Mouse (Mus musculus) liver, postnatal 0 days (tissue): ENCODE measurements around the gene Macrod2. TPM values are rescaled to one million over a fixed set of nuclear protein-coding genes. Genes with fewer than 3 reads are reported as not detected.

Experiments
- ATAC-seq: fragments of 200-750 bp; cut with Nextera tagmentation; 2 replicates; pipeline ENCODE4 v1.8.0; 2017; ENCODE audit warnings: mild to moderate bottlenecking, moderate library complexity
- DNase-seq: peaks from one replicate; pipeline ENCODE4 v3.0.0-alpha.2; 2016
- H3K27ac ChIP-seq: fragments of 300-500 bp; sonication (generic); 2 replicates; pipeline ENCODE4 v1.5.1; 2014; ENCODE audit warnings: antibody characterized with exemption, moderate library complexity, mild to moderate bottlenecking, low read depth
- H3K27me3 ChIP-seq: fragments of 300-500 bp; sonication (generic); 2 replicates; pipeline ENCODE4 v1.6.1; 2014; ENCODE audit warnings: low read length, control low read depth, mixed read lengths; ENCODE audit not compliant: insufficient read depth
- H3K36me3 ChIP-seq: fragments of 300-500 bp; sonication (generic); replicated peaks from 2 replicates; pipeline ENCODE4 v1.6.1; 2014; ENCODE audit warnings: mild to moderate bottlenecking, control low read depth, low read length, moderate library complexity, mixed read lengths; ENCODE audit not compliant: insufficient read depth
- H3K4me1 ChIP-seq: fragments of 300-500 bp; sonication (generic); 2 replicates; pipeline ENCODE4 v1.6.1; 2014; ENCODE audit warnings: antibody characterized with exemption, mild to moderate bottlenecking, control low read depth; ENCODE audit not compliant: insufficient read depth
- H3K4me2 ChIP-seq: fragments of 300-500 bp; sonication (generic); 2 replicates; pipeline ENCODE4 v1.6.1; 2014; ENCODE audit warnings: low read depth, mild to moderate bottlenecking, low read length, moderate library complexity, mixed read lengths
- H3K4me3 ChIP-seq: fragments of 300-500 bp; sonication (generic); 2 replicates; pipeline ENCODE4 v1.5.1; 2014; ENCODE audit warnings: low read depth, low read length
- H3K9ac ChIP-seq: fragments of 300-500 bp; sonication (generic); replicated peaks from 2 replicates; pipeline ENCODE4 v1.6.1; 2014; ENCODE audit warnings: mild to moderate bottlenecking, moderate library complexity
- H3K9me3 ChIP-seq: fragments of 300-500 bp; sonication (generic); 2 replicates; pipeline ENCODE4 v1.6.1; 2016; ENCODE audit warnings: mild to moderate bottlenecking, control low read depth, low read length, mixed read lengths
- CTCF ChIP-seq: sonication (generic); IDR thresholded peaks from 2 replicates; pipeline ENCODE4 v1.5.1; 2016; ENCODE audit warnings: antibody characterized with exemption, low read depth
- EP300 ChIP-seq: IDR thresholded peaks from 2 replicates; pipeline ENCODE4 v1.6.1; 2016; ENCODE audit warnings: antibody characterized with exemption, low read depth, mild to moderate bottlenecking
- WGBS: fragments of 180-500 bp; shearing (Covaris S2); extraction: QIAGEN DNeasy Blood & Tissue Kit; methylation state at CpG from one replicate; pipeline ENCODE4 v1.1.7; 2014; ENCODE audit not compliant: insufficient replicate concordance; 5-methylcytosine and 5-hydroxymethylcytosine counted together
- polyA plus RNA-seq: library from polyadenylated mRNA; unstranded; fragments of >200 nt; fragmentation: Nextera tagmentation; extraction: Ambion mirVana; gene quantifications from 2 replicates; pipeline ENCODE4 v1.2.1, GENCODE M21; 2015

The Macrod2 gene
- polyA plus RNA-seq, 1 experiment from 2014 or later: 9.3 TPM

GRCm38 (mm10) chr2:141913894-141914293 is 1518.8 kb downstream of the Macrod2 start:
- Histone ChIP-seq H3K9ac (no peak overlapping the region), H3K27ac (no peak overlapping the region), H3K4me2 (no peak overlapping the region), H3K4me3 (no peak overlapping the region), H3K9me3 (no peaks in the 10 kb centered on the region), H3K27me3 (no peaks in the 10 kb centered on the region), H3K4me1 (no peaks in the 10 kb centered on the region), H3K36me3 (no peaks in the 10 kb centered on the region)
- 72% methylated on average over 6 of the region's 6 CpGs for whole genome bisulfite sequencing
- DNase-seq: no peak
- TF ChIP-seq EP300: no peak
- no peak for TF ChIP-seq CTCF
- no peak for ATAC-seq

DNA sequence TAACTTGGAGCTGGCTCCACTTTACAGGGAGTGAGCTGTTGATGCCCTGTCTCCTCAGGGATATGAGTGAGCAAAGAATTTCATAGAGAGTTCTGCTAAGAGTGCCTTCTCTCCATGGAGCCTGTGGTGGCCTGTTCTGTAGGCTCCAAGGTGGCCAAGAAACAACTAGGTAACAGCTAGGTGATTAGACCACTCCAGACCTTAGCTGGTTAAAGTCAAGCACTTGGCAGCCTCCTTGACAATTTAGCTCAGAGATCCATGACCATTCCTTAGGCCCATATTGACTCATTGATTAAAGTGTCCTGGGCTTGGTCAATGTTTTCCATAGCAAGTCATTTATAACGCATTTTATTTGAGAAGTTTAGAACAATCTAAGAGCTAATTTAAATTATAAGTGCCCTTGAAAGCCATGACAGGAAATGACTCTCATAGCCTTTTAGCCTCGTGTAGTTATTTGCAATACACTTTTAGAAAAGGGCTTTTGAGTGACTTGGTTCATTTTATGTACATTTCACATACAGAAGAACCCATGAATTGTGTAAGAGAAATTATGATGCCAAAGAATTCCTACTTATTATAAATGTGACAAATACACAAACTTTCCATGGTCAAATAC is 1525.4 kb downstream of the Macrod2 start:
- H3K9me3 ChIP-seq: no peaks in the 10 kb centered on the region
- no peak overlapping the region for H3K4me2 ChIP-seq
- no peak overlapping the region for H3K9ac ChIP-seq
- no peak overlapping the region for H3K4me3 ChIP-seq
- DNase-seq (no peak), ATAC-seq (no peak)
- no peaks in the 10 kb centered on the region for H3K4me1 ChIP-seq
- TF ChIP-seq CTCF: no peak
- no peaks in the 10 kb centered on the region for H3K36me3 ChIP-seq
- no peaks in the 10 kb centered on the region for H3K27me3 ChIP-seq
- WGBS: 60% methylated on average over 2 of the region's 2 CpGs
- no peak overlapping the region for H3K27ac ChIP-seq

DNA sequence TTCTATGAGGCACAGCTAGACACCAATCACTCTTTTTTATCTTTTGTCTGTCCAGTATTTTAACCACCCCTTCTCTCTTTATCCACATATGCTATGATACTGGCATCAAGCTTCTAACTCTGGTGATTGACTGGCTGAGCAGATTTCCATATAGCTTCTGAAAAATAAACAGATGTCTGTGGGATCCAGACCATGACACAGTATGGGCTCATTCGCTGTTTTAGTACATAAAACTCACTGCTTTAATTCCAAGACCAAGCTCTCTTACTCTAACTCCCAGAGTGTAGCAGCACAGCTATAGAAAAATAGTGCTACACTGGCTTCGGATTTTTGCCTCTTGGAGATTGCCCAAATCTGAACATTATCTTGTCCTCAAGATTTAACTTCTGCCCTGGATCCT is 1540.0 kb downstream of the Macrod2 start:
- H3K9me3 ChIP-seq: no peaks in the 10 kb centered on the region
- H3K36me3 ChIP-seq: no peaks in the 10 kb centered on the region
- H3K27me3 ChIP-seq: no peaks in the 10 kb centered on the region
- no peak for TF ChIP-seq EP300
- TF ChIP-seq CTCF: no peak
- 74% methylated on average over 2 of the region's 2 CpGs for WGBS
- H3K4me1 ChIP-seq: no peaks in the 10 kb centered on the region
- no peak overlapping the region for H3K4me2 ChIP-seq
- DNase-seq (no peak), ATAC-seq (no peak)
- H3K27ac ChIP-seq: no peak overlapping the region
- no peak overlapping the region for H3K4me3 ChIP-seq
- no peak overlapping the region for H3K9ac ChIP-seq

- ATAC-seq: no peak
- WGBS: 70% methylated on average over 1 of the region's 1 CpGs
- DNase-seq: no peak
- Histone ChIP-seq H3K9me3 (no peaks in the 10 kb centered on the region), H3K27ac (no peak overlapping the region), H3K4me3 (no peak overlapping the region), H3K36me3 (no peaks in the 10 kb centered on the region), H3K27me3 (no peaks in the 10 kb centered on the region), H3K4me1 (no peaks in the 10 kb centered on the region), H3K4me2 (no peak overlapping the region), H3K9ac (no peak overlapping the region)
- TF ChIP-seq EP300 (no peak), CTCF (no peak)
Measured at GRCm38 (mm10) chr2:141954795-141955194, 1559.7 kb downstream of the Macrod2 start.

- H3K4me3 ChIP-seq: no peak overlapping the region
- H3K36me3 ChIP-seq: no peaks in the 10 kb centered on the region
- H3K27me3 ChIP-seq: no peaks in the 10 kb centered on the region
- no peak overlapping the region for H3K27ac ChIP-seq
- ATAC-seq (no peak), DNase-seq (no peak)
- no peak overlapping the region for H3K4me2 ChIP-seq
- H3K9me3 ChIP-seq: no peaks in the 10 kb centered on the region
- WGBS: 43% methylated on average over 3 of the region's 3 CpGs
- no peaks in the 10 kb centered on the region for H3K4me1 ChIP-seq
- TF ChIP-seq EP300 (no peak), CTCF (no peak)
- H3K9ac ChIP-seq: no peak overlapping the region
Measured at GRCm38 (mm10) chr2:141955197-141955596, 1560.1 kb downstream of the Macrod2 start.

DNA sequence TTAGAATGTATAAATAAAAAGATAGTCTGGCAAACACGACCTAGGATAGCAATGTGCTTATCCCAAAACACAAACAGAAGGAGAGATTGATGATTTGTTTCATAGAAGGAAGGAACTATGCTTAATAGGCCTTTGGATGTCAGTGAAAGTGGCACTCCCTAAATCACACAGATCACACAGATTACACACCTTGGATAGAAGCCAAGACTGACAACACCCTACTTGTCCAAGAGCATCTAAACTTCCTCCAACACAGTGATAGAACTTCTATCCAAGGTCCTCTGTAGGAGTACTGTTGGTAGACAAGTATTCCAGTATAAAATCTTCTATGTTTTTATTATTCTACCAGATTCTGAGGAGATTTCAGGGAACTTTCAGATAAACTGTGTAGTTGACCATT is 1567.8 kb downstream of the Macrod2 start:
- no peak for DNase-seq
- no peaks in the 10 kb centered on the region for H3K36me3 ChIP-seq
- WGBS: 51% methylated on average over 1 of the region's 1 CpGs
- H3K4me2 ChIP-seq: no peak overlapping the region
- TF ChIP-seq CTCF: no peak
- TF ChIP-seq EP300: no peak
- no peak for ATAC-seq
- no peak overlapping the region for H3K4me3 ChIP-seq
- H3K27ac ChIP-seq: no peak overlapping the region
- no peaks in the 10 kb centered on the region for H3K9me3 ChIP-seq
- no peak overlapping the region for H3K9ac ChIP-seq
- H3K27me3 ChIP-seq: no peaks in the 10 kb centered on the region
- no peaks in the 10 kb centered on the region for H3K4me1 ChIP-seq
